Mouse (Mus musculus) liver, postnatal 0 days (tissue): ENCODE data around the gene Dll3.

ENCODE experiments used
- CTCF ChIP-seq: sonication (generic); IDR thresholded peaks from 2 replicates; pipeline ENCODE4 v1.5.1; 2016; ENCODE audit warnings: antibody characterized with exemption, low read depth
- EP300 ChIP-seq: IDR thresholded peaks from 2 replicates; pipeline ENCODE4 v1.6.1; 2016; ENCODE audit warnings: antibody characterized with exemption, low read depth, mild to moderate bottlenecking

- peak; percentile 13; the same call in 1 of the 2 replicates for TF ChIP-seq CTCF
- no peak for TF ChIP-seq EP300
Measured at GRCm38 (mm10) chr7:28290638-28291590, 11.1 kb downstream of the Dll3 start, which contains the start of gene Selenov.
